Mouse (Mus musculus) olfactory bulb, adult 2 months (tissue): ENCODE data around the gene 1700028P14Rik. TPM values are rescaled to one million over a fixed set of nuclear protein-coding genes. Genes with fewer than 3 reads are reported as not detected.
"Not testable (repeated sequence)": the region's sequence is repeated elsewhere in the genome, so short reads cannot be mapped to it uniquely, and the experiment has no call there.

Experiments used
- H3K27ac ChIP-seq: fragments of 200-500 bp; 2 replicates; pipeline ENCODE4 v1.5.1; 2012; ENCODE audit warnings: low read depth, low read length; ENCODE audit not compliant: insufficient read depth
- H3K4me1 ChIP-seq: fragments of 200-500 bp; 2 replicates; pipeline ENCODE4 v1.6.1; 2012; ENCODE audit warnings: low read length; ENCODE audit not compliant: control insufficient read depth, insufficient read depth
- H3K4me3 ChIP-seq: fragments of 200-500 bp; 2 replicates; pipeline ENCODE4 v1.5.1; 2012; ENCODE audit warnings: mild to moderate bottlenecking, low read depth, low read length, moderate library complexity; ENCODE audit not compliant: insufficient read depth
- CTCF ChIP-seq: fragments of 200-500 bp; IDR thresholded peaks from 2 replicates; pipeline ENCODE4 v1.5.1; 2012; ENCODE audit warnings: low read depth, mild to moderate bottlenecking, low read length, moderate library complexity; ENCODE audit not compliant: insufficient read depth
- POLR2A ChIP-seq: fragments of 200-500 bp; IDR thresholded peaks from 2 replicates; pipeline ENCODE4 v1.6.1; 2012; ENCODE audit warnings: mild to moderate bottlenecking, low read depth, low read length, moderate library complexity; ENCODE audit not compliant: insufficient read depth
- WGBS: fragments of 180-500 bp; shearing (Covaris S2); methylation state at CpG from one replicate; pipeline ENCODE4 v1.1.7; 2018; 5-methylcytosine and 5-hydroxymethylcytosine counted together
- polyA plus RNA-seq: library from polyadenylated mRNA; stranded (reverse); fragments of >200 nt; gene quantifications from 2 replicates; pipeline ENCODE4 v1.2.4, GENCODE M21; 2012; ENCODE audit warnings: low replicate concordance; ENCODE audit not compliant: missing spikeins, insufficient read depth, insufficient read length

The 1700028P14Rik gene
- polyA plus RNA-seq, result not detected in 2 replicates

DNA sequence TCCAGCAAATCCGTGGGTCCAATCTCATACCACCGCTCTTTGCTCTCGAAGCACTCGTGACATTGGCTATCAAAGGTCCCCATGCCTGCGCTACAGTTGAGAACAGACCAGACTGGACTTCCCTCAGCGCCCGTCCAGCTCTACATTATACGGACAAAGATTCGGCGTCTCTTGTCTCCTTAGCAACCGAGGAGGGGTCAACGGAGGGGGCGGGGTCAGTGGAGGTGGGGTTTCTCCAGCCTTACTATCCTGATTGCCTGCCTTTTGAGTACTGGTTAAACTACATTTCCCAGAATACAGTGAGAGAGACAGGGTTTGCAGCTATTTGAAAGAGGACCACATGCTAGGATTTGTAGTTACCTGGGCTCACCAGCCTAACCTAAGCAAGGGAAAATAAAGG is at the start of gene 1700028P14Rik:
Gene 1700028P14Rik, minus strand, starts transcription at position 169 of the 400 bp plus-strand sequence.
- Histone ChIP-seq H3K4me3 (no peak within 1 kb of the TSS), H3K4me1 (no peaks in the 10 kb centered on the region), H3K27ac (no peak within 1 kb of the TSS)
- WGBS, result 11% methylated on average over 13 of the region's 13 CpGs
- no peak for TF ChIP-seq POLR2A
- no peak for TF ChIP-seq CTCF

- no peak for TF ChIP-seq CTCF
- no peak for TF ChIP-seq POLR2A
- Histone ChIP-seq H3K27ac (no peak overlapping the region), H3K4me3 (no peak overlapping the region), H3K4me1 (peaks cover 7% of the 10 kb centered on the region)
- WGBS, result 96% methylated on average over 4 of the region's 4 CpGs
Measured at GRCm38 (mm10) chr19:23699131-23699530, 46.5 kb upstream of the 1700028P14Rik start.

DNA sequence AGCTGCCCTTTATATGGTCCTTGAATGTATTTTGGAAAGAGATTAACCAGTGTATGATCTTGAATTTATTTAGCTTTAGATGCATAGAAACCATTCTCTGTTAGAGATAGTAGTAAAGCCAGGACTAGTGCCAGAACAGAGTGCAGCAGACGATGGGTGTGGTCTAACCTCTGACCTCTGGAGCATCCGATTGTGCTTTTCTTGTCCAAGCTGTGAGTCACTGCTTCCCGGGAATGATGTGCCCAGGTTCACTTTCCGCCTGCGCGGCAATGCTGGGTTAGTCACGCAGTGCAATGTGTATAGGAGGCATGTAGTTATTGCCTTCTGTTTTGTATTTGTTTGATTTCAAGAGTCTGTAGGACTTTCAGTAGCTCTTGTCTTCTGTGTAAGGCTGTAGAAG is 45.8 kb upstream of the 1700028P14Rik start:
- no peak for TF ChIP-seq CTCF
- no peak for TF ChIP-seq POLR2A
- WGBS, result 68% methylated on average over 7 of the region's 7 CpGs
- Histone ChIP-seq H3K4me1 (peaks cover 7% of the 10 kb centered on the region), H3K4me3 (no peak overlapping the region), H3K27ac (no peak overlapping the region)

DNA sequence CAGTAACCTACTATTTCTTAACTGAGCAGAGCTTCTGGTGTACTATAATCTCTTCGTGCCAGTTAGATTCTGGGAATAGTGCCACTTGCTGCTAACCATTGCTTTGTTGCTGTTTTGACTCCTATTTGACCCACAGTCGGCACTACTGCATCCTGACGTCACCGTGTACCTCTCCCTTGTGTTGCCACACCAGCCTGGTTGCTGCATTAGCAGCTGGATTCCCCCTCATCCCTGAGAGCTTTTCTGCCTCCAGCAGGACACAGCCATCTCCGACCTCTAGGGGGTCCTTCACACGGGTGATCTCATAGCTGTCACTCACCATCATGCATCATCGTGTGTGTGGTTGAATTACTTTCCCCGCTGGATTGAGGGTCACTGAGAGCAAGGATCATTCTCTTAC is 45.2 kb upstream of the 1700028P14Rik start:
- Histone ChIP-seq H3K4me1 (peaks cover 7% of the 10 kb centered on the region), H3K4me3 (no peak overlapping the region), H3K27ac (no peak overlapping the region)
- no peak for TF ChIP-seq CTCF
- TF ChIP-seq POLR2A, result no peak
- 56% methylated on average over 8 of the region's 8 CpGs for WGBS

- 44% methylated on average over 4 of the region's 4 CpGs for WGBS
- Histone ChIP-seq H3K27ac (peak overlapping the region; percentile 54), H3K4me3 (no peak overlapping the region), H3K4me1 (peaks cover 7% of the 10 kb centered on the region)
- no peak for TF ChIP-seq POLR2A
- TF ChIP-seq CTCF, result no peak
Measured at GRCm38 (mm10) chr19:23694344-23694743, 41.7 kb upstream of the 1700028P14Rik start.

DNA sequence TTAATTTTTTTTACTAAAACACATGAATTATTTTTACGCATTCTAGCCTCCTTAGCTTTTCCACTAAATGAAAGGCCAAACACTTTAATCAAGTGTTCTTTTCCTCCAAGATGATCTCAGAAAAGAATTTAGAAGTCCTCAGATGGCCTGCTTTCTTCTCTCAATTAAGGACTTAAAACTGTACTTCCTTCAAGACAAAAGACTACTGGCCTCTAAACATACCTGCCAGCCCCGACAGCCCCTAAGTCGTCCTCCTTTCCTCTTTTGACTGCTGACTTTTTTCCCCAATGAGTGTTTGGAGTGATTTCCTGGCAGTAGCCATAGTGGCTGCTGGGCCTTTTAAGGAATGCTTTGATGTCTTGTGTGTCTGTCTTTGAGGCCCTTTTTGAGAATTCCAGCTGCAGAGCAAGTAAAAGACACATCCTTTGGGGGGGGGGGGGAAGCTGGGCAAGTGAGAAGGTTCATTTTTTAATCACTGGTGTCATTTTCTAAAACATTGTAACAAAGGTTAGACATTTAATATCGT is 35.9 kb upstream of the 1700028P14Rik start:
- Histone ChIP-seq H3K27ac (no peak overlapping the region), H3K4me3 (no peak overlapping the region; the same call in 1 of the 2 replicates), H3K4me1 (no peaks in the 10 kb centered on the region; the same call in 1 of the 2 replicates)
- TF ChIP-seq CTCF (no peak), POLR2A (no peak)
- WGBS, result 37% methylated on average over 4 of the region's 4 CpGs

DNA sequence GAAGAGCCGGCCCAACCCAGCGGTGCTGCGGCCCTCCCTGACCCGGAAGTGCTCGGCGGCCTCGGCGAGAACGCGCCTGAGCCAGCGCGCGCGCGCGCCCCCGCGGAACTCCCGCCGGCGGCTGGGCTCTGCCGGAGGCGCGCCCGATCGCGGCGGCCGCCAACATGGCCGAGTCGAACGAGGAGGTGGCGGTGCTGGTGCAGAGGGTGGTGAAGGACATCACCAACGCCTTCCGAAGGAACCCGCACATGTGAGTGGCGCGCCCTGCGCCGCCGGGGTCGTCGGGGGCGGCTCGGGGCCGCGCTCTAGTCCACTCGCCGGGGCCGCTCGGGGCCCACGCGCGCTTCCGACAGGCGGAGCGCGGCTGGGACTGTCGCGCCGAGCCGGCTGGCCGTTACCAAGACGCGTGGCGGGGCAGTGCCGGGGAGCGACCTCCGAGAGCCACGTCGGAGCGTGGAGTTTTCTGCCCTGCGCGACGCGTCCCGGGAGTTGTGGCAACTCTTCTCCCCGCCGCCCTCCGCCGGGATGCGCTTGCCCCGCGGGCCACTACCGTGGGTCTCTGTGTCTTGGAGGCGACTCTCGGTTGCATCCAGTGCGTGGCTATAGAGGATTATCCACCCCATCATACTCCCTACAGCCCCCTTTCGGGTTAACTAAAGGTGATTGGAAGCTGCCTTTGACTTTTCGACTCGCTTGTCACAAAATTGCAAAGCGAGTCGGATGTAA is 34.8 kb upstream of the 1700028P14Rik start, which contains the start of gene Ptar1:
Gene Ptar1, plus strand, starts transcription at position 134 of the 726 bp plus-strand sequence.
- H3K4me1 ChIP-seq, result no peaks in the 10 kb centered on the region; the same call in 1 of the 2 replicates
- peak within 1 kb of the TSS; percentile 83 for H3K27ac ChIP-seq
- TF ChIP-seq CTCF (no peak), POLR2A (peak; percentile 96)
- peak within 1 kb of the TSS; percentile 66 for H3K4me3 ChIP-seq
- WGBS, result under 1% methylated on average over 93 of the region's 93 CpGs

DNA sequence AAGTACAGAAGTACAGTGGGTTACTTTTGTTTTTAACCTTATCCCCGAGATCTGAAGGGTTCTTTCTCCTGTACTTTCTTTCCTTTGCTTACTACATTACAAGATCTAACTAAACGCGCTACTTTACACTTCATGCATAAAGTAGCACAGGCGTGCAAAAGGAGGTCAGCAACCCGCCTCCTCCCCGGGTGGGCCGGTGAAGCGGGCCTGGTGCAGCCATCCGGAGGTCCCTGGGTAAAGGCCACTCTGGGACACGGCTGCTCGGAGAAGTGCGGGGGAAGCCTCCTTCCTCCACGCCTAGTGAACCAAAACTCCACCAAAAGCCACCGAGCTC is 34.3 kb upstream of the 1700028P14Rik start:
- 0% methylated on average over 14 of the region's 14 CpGs for WGBS
- H3K4me3 ChIP-seq, result peak overlapping the region; percentile 66
- peak overlapping the region; percentile 83 for H3K27ac ChIP-seq
- TF ChIP-seq CTCF, result no peak
- no peak for TF ChIP-seq POLR2A
- no peaks in the 10 kb centered on the region; the same call in 1 of the 2 replicates for H3K4me1 ChIP-seq

DNA sequence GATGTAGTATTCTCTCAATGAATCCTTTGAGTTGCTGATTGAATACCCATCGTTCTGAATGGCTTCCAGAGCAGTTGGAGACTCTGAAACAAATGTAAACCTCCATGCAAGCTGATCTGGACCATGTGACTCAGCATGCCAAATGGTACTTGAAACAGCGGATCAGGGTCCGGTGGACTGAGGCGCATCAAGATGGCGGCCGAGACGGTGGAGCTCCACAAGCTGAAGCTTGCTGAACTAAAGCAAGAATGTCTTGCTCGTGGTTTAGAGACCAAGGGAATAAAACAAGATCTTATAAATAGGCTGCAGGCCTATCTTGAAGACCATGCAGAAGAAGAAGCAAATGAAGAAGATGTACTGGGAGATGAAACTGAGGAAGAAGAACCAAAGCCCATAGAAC is 23.0 kb upstream of the 1700028P14Rik start:
- H3K27ac ChIP-seq, H3K4me1 ChIP-seq, H3K4me3 ChIP-seq: not testable (repeated sequence)
- WGBS, result 95% methylated on average over 8 of the region's 8 CpGs

DNA sequence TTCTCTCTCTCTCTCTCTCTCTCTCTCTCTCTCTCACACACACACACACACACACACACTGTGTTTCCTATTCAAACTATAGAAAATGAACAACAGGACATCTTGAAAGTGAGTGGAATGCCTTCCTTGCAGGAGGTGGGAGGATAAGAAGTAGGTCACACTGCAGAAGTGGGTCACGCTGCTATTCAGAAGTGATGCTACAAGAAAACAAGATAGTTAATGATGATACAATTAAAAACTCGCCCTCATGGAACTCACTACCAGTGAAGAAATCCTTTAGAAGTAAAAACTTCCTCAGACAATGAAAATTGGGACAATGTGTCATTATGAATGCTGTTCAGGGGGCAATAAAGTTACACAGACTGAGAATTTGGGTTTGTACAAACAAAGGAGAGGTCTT is 20.4 kb upstream of the 1700028P14Rik start:
- 48% methylated on average over 2 of the region's 2 CpGs for WGBS
- no peak overlapping the region for H3K27ac ChIP-seq
- no peak overlapping the region for H3K4me3 ChIP-seq
- TF ChIP-seq POLR2A (no peak), CTCF (no peak)
- no peaks in the 10 kb centered on the region for H3K4me1 ChIP-seq
